Mouse (Mus musculus) testis, adult 2 months (tissue): Measurements from ENCODE around the gene Acin1. TPM values are rescaled to one million over a fixed set of nuclear protein-coding genes. Genes with fewer than 3 reads are reported as not detected.

Experiments used
- H3K27ac ChIP-seq: fragments of 200-500 bp; 2 replicates; pipeline ENCODE4 v1.5.1; 2012; ENCODE audit warnings: low read depth, low read length; ENCODE audit not compliant: control insufficient read depth, insufficient read depth
- H3K27me3 ChIP-seq: fragments of 200-500 bp; 2 replicates; pipeline ENCODE4 v1.6.1; 2012; ENCODE audit warnings: mild to moderate bottlenecking, low read length, moderate library complexity; ENCODE audit not compliant: control insufficient read depth, insufficient read depth
- H3K36me3 ChIP-seq: fragments of 200-500 bp; 2 replicates; pipeline ENCODE4 v1.6.1; 2012; ENCODE audit warnings: mild to moderate bottlenecking, low read length; ENCODE audit not compliant: control insufficient read depth, insufficient read depth
- H3K4me1 ChIP-seq: fragments of 200-500 bp; 2 replicates; pipeline ENCODE4 v1.6.1; 2012; ENCODE audit warnings: low read length; ENCODE audit not compliant: control insufficient read depth, insufficient read depth
- H3K4me3 ChIP-seq: fragments of 200-500 bp; 2 replicates; pipeline ENCODE4 v1.5.1; 2012; ENCODE audit warnings: low read depth, mild to moderate bottlenecking, low read length, moderate library complexity, mixed read lengths; ENCODE audit not compliant: control insufficient read depth
- CTCF ChIP-seq: fragments of 200-500 bp; IDR thresholded peaks from 2 replicates; pipeline ENCODE4 v1.5.1; 2012; ENCODE audit warnings: low read depth, mild to moderate bottlenecking, inconsistent platforms, low read length, moderate library complexity; ENCODE audit not compliant: control insufficient read depth, insufficient read depth, insufficient replicate concordance
- POLR2A ChIP-seq: fragments of 200-500 bp; IDR thresholded peaks from 2 replicates; pipeline ENCODE4 v1.6.1; 2012; ENCODE audit warnings: low read depth, mild to moderate bottlenecking, inconsistent platforms, low read length, moderate library complexity; ENCODE audit not compliant: control insufficient read depth
- polyA plus RNA-seq: library from polyadenylated mRNA; depleted of rRNA; stranded (reverse); fragments of >200 nt; gene quantifications from 2 replicates; pipeline ENCODE4 v1.2.3, GENCODE M21; 2012

Acin1 gene
- polyA plus RNA-seq, 1 experiment = 117 TPM

- no peak for TF ChIP-seq POLR2A
- TF ChIP-seq CTCF = no peak
- Histone ChIP-seq H3K4me3 (no peak overlapping the region), H3K36me3 (no peaks in the 10 kb centered on the region), H3K27ac (peak overlapping the region; percentile 16; the same call in 1 of the 2 replicates), H3K4me1 (peaks cover 17% of the 10 kb centered on the region), H3K27me3 (no peaks in the 10 kb centered on the region)
Observed at GRCm38 (mm10) chr14:54712861-54713260, 26.1 kb upstream of the Acin1 start.

- Histone ChIP-seq H3K36me3 (no peaks in the 10 kb centered on the region), H3K27me3 (no peaks in the 10 kb centered on the region), H3K4me3 (peak within 1 kb of the TSS; percentile 23), H3K4me1 (peaks cover 17% of the 10 kb centered on the region), H3K27ac (peak within 1 kb of the TSS; percentile 16; the same call in 1 of the 2 replicates)
- no peak for TF ChIP-seq CTCF
- TF ChIP-seq POLR2A = no peak
Observed at GRCm38 (mm10) chr14:54712074-54712473, 25.3 kb upstream of the Acin1 start, which contains the start of gene Cebpe. Gene Cebpe (minus strand): TSS chr14:54712174.

- peaks cover 15% of the 10 kb centered on the region for H3K4me1 ChIP-seq
- no peak overlapping the region for H3K4me3 ChIP-seq
- no peaks in the 10 kb centered on the region for H3K27me3 ChIP-seq
- H3K36me3 ChIP-seq = no peaks in the 10 kb centered on the region
- TF ChIP-seq POLR2A (no peak), CTCF (no peak)
- H3K27ac ChIP-seq = no peak overlapping the region
Observed at GRCm38 (mm10) chr14:54709054-54709453, 22.3 kb upstream of the Acin1 start.

GRCm38 (mm10) chr14:54706589-54707320 is 20.0 kb upstream of the Acin1 start:
- no peaks in the 10 kb centered on the region for H3K36me3 ChIP-seq
- no peaks in the 10 kb centered on the region for H3K27me3 ChIP-seq
- H3K4me1 ChIP-seq = peaks cover 5% of the 10 kb centered on the region
- no peak overlapping the region for H3K4me3 ChIP-seq
- TF ChIP-seq CTCF = no peak
- H3K27ac ChIP-seq = no peak overlapping the region

GRCm38 (mm10) chr14:54705844-54706243 is 19.1 kb upstream of the Acin1 start:
- Histone ChIP-seq H3K27me3 (no peaks in the 10 kb centered on the region), H3K27ac (no peak overlapping the region), H3K4me1 (no peaks in the 10 kb centered on the region), H3K36me3 (no peaks in the 10 kb centered on the region), H3K4me3 (no peak overlapping the region)
- TF ChIP-seq CTCF (no peak), POLR2A (no peak)

GRCm38 (mm10) chr14:54703207-54703606 is 16.5 kb upstream of the Acin1 start:
- no peak overlapping the region for H3K4me3 ChIP-seq
- no peak for TF ChIP-seq CTCF
- TF ChIP-seq POLR2A = no peak
- no peak overlapping the region for H3K27ac ChIP-seq
- H3K36me3 ChIP-seq = no peaks in the 10 kb centered on the region
- H3K27me3 ChIP-seq = no peaks in the 10 kb centered on the region
- peaks cover 4% of the 10 kb centered on the region; the same call in 1 of the 2 replicates for H3K4me1 ChIP-seq

- Histone ChIP-seq H3K4me1 (peaks cover 6% of the 10 kb centered on the region; the same call in 1 of the 2 replicates), H3K4me3 (no peak overlapping the region)
- TF ChIP-seq CTCF (peak; percentile 85; the same call in 1 of the 2 replicates), POLR2A (no peak)
Observed at GRCm38 (mm10) chr14:54701298-54701697, 14.6 kb upstream of the Acin1 start.

More at GRCm38 (mm10) chr14:54701298-54701697, 14.6 kb upstream of the Acin1 start:
- Histone ChIP-seq H3K27me3 (no peaks in the 10 kb centered on the region), H3K27ac (no peak overlapping the region), H3K36me3 (no peaks in the 10 kb centered on the region)
